Mouse (Mus musculus) lung, embryonic 16.5 days (tissue): ENCODE results near the gene Hist1h2bh. TPM values are rescaled to one million over a fixed set of nuclear protein-coding genes. Genes with fewer than 3 reads are reported as not detected.
"Not testable (repeated sequence)": the region's sequence is repeated elsewhere in the genome, so short reads cannot be mapped to it uniquely, and the experiment has no call there.

Experiments used
- ATAC-seq: fragments of 200-750 bp; cut with Nextera tagmentation; 2 replicates; pipeline ENCODE4 v1.8.0; 2017; ENCODE audit warnings: low read depth, mild to moderate bottlenecking, moderate library complexity
- H3K27ac ChIP-seq: fragments of 300-500 bp; sonication (generic); 2 replicates; pipeline ENCODE4 v1.5.1; 2014; ENCODE audit warnings: mild to moderate bottlenecking, control low read depth, low read length
- H3K27me3 ChIP-seq: fragments of 300-500 bp; sonication (generic); 2 replicates; pipeline ENCODE4 v1.6.1; 2014; ENCODE audit warnings: low read depth, low read length, mixed read lengths; ENCODE audit not compliant: control insufficient read depth, insufficient read depth
- H3K36me3 ChIP-seq: fragments of 300-500 bp; sonication (generic); 2 replicates; pipeline ENCODE4 v1.6.1; 2014; ENCODE audit warnings: low read length; ENCODE audit not compliant: control insufficient read depth, insufficient read depth
- H3K4me1 ChIP-seq: fragments of 300-500 bp; sonication (generic); replicated peaks from 2 replicates; pipeline ENCODE4 v1.6.1; 2014; ENCODE audit warnings: low read length, mixed read lengths; ENCODE audit not compliant: control insufficient read depth, insufficient read depth
- H3K4me2 ChIP-seq: fragments of 300-500 bp; sonication (generic); 2 replicates; pipeline ENCODE4 v1.6.1; 2014; ENCODE audit warnings: low read depth, low read length, control low read depth
- H3K4me3 ChIP-seq: fragments of 300-500 bp; sonication (generic); 2 replicates; pipeline ENCODE4 v1.5.1; 2014; ENCODE audit warnings: mild to moderate bottlenecking, low read length, control low read depth
- H3K9ac ChIP-seq: fragments of 300-500 bp; sonication (generic); 2 replicates; pipeline ENCODE4 v1.6.1; 2014; ENCODE audit warnings: low read length, control low read depth
- H3K9me3 ChIP-seq: fragments of 300-500 bp; sonication (generic); 2 replicates; pipeline ENCODE4 v1.6.1; 2016; ENCODE audit warnings: low read length; ENCODE audit not compliant: control insufficient read depth
- WGBS: fragments of 180-500 bp; shearing (Covaris S2); extraction: QIAGEN DNeasy Blood & Tissue Kit; methylation state at CpG from one replicate; pipeline ENCODE4 v1.1.7; 2014; 5-methylcytosine and 5-hydroxymethylcytosine counted together
- polyA plus RNA-seq: library from polyadenylated mRNA; unstranded; fragments of >200 nt; fragmentation: Nextera tagmentation; extraction: Ambion mirVana; gene quantifications from 2 replicates; pipeline ENCODE4 v1.2.1, GENCODE M21; 2015

Hist1h2bh gene
- polyA plus RNA-seq, result 1.3 and 2.0 TPM in 2 replicates

DNA sequence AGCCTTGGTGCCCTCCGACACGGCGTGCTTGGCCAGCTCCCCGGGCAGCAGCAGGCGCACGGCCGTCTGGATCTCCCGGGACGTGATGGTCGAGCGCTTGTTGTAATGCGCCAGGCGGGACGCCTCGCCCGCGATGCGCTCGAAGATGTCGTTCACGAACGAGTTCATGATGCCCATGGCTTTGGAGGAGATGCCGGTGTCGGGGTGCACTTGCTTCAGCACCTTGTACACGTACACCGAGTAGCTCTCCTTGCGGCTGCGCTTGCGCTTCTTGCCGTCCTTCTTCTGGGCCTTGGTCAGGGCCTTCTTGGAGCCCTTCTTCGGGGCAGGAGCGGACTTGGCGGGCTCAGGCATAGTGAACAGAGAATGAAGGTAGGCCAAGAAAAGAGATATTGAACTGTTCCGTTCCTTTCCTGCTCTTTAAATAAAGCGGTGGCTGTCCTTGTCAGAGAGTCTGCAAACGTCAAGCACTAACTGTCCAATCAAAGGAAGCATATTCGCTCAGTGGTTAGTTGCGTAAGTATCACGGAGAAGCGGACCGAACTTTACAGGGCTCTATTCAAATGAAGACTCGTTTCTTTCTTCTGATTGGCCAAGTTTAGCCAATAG lies at the start of gene Hist1h2bh:
Hist1h2bh (minus strand) TSS at position 394 of the 609 bp plus-strand sequence.
- Histone ChIP-seq H3K9ac (peak within 1 kb of the TSS; percentile 70), H3K27ac (peak within 1 kb of the TSS; percentile 97), H3K4me3 (peak within 1 kb of the TSS; percentile 54), H3K4me2 (peak within 1 kb of the TSS; percentile 77)
- H3K27me3 ChIP-seq, H3K36me3 ChIP-seq, H3K4me1 ChIP-seq, H3K9me3 ChIP-seq: not testable (repeated sequence)
- WGBS, result under 1% methylated on average over 22 of the region's 42 CpGs
- ATAC-seq, result peak; percentile 95

DNA sequence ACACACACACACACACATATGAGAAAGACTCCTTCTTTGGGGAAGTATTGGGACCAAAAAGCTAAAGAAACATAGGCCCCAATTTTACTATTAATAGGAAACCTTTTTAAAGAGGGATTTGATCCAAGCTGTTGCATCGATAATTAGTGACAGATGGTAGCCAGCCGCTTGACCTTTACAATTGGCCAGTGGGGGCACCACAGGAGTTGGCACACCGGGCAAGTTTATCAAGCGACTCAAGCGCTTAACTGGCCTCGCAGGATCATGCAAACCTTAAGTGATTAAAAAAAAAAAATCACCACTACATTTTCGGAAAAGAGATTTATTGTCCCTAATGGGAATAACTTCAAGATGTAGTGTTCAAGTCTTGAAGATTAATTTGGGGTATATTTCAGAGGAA lies 49.4 kb upstream of the Hist1h2bh start:
- 74% methylated on average over 7 of the region's 7 CpGs for WGBS
- H3K27ac ChIP-seq, result peak overlapping the region; percentile 87

DNA sequence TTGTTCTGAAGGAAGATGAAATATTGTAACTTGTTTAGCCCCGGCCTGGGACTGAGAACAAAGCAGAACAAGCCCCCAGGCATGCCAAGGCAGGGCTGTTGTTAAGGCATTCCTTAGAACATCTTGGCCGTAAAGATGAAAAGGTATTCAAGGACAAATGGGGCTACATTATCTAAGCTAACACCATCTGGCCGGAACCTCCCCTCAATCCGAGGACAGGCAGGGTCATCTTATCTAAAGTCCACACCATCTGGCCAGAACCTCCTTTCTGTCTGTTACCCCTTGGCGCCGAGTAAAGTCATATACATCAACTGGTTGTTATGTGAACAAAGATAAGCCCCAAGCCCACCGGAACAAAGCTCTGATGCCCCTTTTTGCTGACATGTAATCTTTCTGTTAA lies 48.7 kb upstream of the Hist1h2bh start:
- not testable (repeated sequence) for H3K9ac ChIP-seq, H3K27me3 ChIP-seq, H3K4me2 ChIP-seq, ATAC-seq, H3K4me3 ChIP-seq, H3K27ac ChIP-seq, H3K4me1 ChIP-seq, H3K36me3 ChIP-seq, H3K9me3 ChIP-seq
- WGBS, result 82% methylated on average over 7 of the region's 7 CpGs

More for the DNA sequence above, 49.4 kb upstream of the Hist1h2bh start:
- Histone ChIP-seq H3K27me3 (no peaks in the 10 kb centered on the region), H3K9me3 (no peaks in the 10 kb centered on the region), H3K4me1 (no peaks in the 10 kb centered on the region), H3K4me2 (no peak overlapping the region), H3K9ac (no peak overlapping the region), H3K36me3 (no peaks in the 10 kb centered on the region), H3K4me3 (no peak overlapping the region)
- ATAC-seq, result no peak

- Histone ChIP-seq H3K4me3 (no peak overlapping the region), H3K9ac (no peak overlapping the region), H3K27me3 (no peaks in the 10 kb centered on the region), H3K36me3 (no peaks in the 10 kb centered on the region), H3K4me1 (peaks cover 3% of the 10 kb centered on the region; the same call in 1 of the 2 replicates), H3K27ac (no peak overlapping the region), H3K4me2 (no peak overlapping the region), H3K9me3 (no peaks in the 10 kb centered on the region)
- WGBS, result 90% methylated on average over 7 of the region's 7 CpGs
- no peak for ATAC-seq
Measured at GRCm38 (mm10) chr13:23591206-23591605, 48.0 kb upstream of the Hist1h2bh start.

DNA sequence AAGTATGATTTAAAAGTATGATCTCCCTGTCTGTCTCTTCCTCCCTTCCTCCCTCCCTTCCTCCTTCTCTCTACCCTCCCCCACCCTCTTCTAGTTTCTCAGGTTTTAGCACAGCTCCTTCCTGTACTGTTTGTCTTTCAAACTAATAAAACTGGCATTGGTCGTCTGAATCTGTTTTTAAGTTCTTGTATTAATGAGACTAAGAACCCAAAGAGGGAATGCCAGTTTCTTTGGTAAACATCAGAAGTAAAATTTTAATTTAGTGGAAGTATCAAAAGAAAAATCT lies 43.7 kb upstream of the Hist1h2bh start:
- H3K4me3 ChIP-seq, result peak overlapping the region; percentile 41
- WGBS, result 0% methylated on average over 1 of the region's 1 CpGs
- H3K4me2 ChIP-seq, result peak overlapping the region; percentile 70
- H3K9me3 ChIP-seq, result no peaks in the 10 kb centered on the region
- peak overlapping the region; percentile 98 for H3K27ac ChIP-seq
- peak overlapping the region; percentile 69 for H3K9ac ChIP-seq
- peaks cover 21% of the 10 kb centered on the region for H3K4me1 ChIP-seq
- ATAC-seq, result no peak
- no peaks in the 10 kb centered on the region for H3K27me3 ChIP-seq
- H3K36me3 ChIP-seq, result no peaks in the 10 kb centered on the region

DNA sequence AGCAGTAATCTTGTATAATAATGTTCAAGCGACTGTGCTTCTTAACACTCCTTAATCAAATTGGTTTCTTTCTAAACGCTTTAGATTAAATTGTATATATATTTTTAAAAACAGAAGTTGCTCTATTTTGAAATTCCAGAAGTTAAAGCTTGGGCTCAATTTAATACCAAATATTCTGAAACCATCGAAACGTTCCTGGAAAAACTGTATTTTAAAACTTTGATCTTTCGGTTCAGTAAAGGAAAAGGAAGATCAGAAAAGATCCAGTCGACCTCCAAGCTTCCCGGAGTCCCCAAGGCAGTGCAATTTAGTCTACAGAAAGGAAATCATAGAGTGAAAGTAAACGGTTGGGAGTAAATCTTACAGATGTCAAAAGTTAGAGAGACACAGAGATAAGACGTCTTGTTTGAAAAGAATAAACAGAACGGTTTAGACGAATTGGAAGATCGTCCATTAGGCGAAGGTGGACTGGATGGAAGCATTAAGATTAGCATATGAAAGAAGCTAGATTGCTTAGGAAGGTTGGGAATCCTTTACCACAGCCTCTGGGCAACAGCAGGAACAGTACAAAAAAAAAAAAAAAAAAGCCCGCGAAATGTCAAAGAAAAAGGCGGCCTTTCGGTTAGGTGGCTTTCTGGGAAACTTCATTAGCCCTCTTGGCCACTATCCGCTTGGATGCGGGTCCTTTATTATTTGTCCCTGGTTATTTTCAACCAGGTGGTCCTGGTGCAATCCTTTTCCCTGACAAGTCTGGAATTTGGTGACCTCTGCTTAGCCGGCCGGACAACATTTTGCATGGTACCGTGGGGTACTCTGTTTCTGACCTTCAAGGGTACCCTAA lies 43.1 kb upstream of the Hist1h2bh start:
- H3K4me1 ChIP-seq, result peaks cover 21% of the 10 kb centered on the region
- 1% methylated on average over 22 of the region's 22 CpGs for WGBS
- H3K9me3 ChIP-seq, result no peaks in the 10 kb centered on the region
- no peaks in the 10 kb centered on the region for H3K27me3 ChIP-seq
- H3K4me3 ChIP-seq, result peak overlapping the region; percentile 41
- peak overlapping the region; percentile 98 for H3K27ac ChIP-seq
- peak overlapping the region; percentile 69 for H3K9ac ChIP-seq
- ATAC-seq, result no peak
- H3K4me2 ChIP-seq, result peak overlapping the region; percentile 70
- no peaks in the 10 kb centered on the region for H3K36me3 ChIP-seq

GRCm38 (mm10) chr13:23585442-23586098 lies 42.4 kb upstream of the Hist1h2bh start:
- 2% methylated on average over 29 of the region's 36 CpGs for WGBS
- not testable (repeated sequence) for H3K9me3 ChIP-seq, H3K36me3 ChIP-seq, H3K27me3 ChIP-seq
- Histone ChIP-seq H3K4me3 (peak overlapping the region; percentile 51), H3K27ac (peak overlapping the region; percentile 98), H3K4me1 (peaks cover 26% of the 10 kb centered on the region), H3K9ac (peak overlapping the region; percentile 80), H3K4me2 (peak overlapping the region; percentile 83)
- ATAC-seq, result peak; percentile 87

GRCm38 (mm10) chr13:23585029-23585441 lies 41.8 kb upstream of the Hist1h2bh start:
- ATAC-seq, result 0 out of 2 replicates have a peak, but pooled peaks have one; percentile 6
- Histone ChIP-seq H3K4me3 (peak overlapping the region; percentile 51), H3K4me2 (peak overlapping the region; percentile 83), H3K4me1 (peaks cover 26% of the 10 kb centered on the region), H3K9me3 (no peaks in the 10 kb centered on the region), H3K27me3 (no peaks in the 10 kb centered on the region), H3K36me3 (no peaks in the 10 kb centered on the region), H3K9ac (peak overlapping the region; percentile 80), H3K27ac (peak overlapping the region; percentile 98)
- WGBS, result under 1% methylated on average over 21 of the region's 21 CpGs

GRCm38 (mm10) chr13:23584331-23584730 lies 41.1 kb upstream of the Hist1h2bh start:
- H3K27me3 ChIP-seq, result no peaks in the 10 kb centered on the region
- peak overlapping the region; percentile 98 for H3K27ac ChIP-seq
- peak overlapping the region; percentile 83 for H3K4me2 ChIP-seq
- no peaks in the 10 kb centered on the region for H3K36me3 ChIP-seq
- no peak for ATAC-seq
- H3K9ac ChIP-seq, result peak overlapping the region; percentile 80
- H3K4me1 ChIP-seq, result peaks cover 26% of the 10 kb centered on the region
- H3K9me3 ChIP-seq, result no peaks in the 10 kb centered on the region
- H3K4me3 ChIP-seq, result peak overlapping the region; percentile 51
